Mouse (Mus musculus) embryonic facial prominence, embryonic 11.5 days (tissue): ENCODE data around the gene A230050P20Rik. TPM values are rescaled to one million over a fixed set of nuclear protein-coding genes. Genes with fewer than 3 reads are reported as not detected.

Experiments
- ATAC-seq: fragments of 200-750 bp; cut with Nextera tagmentation; replicated peaks from 2 replicates; pipeline ENCODE4 v1.8.0; 2017; ENCODE audit warnings: low read depth; ENCODE audit not compliant: insufficient number of reproducible peaks, low FRiP score, low TSS enrichment
- DNase-seq: peaks from one replicate; pipeline ENCODE4 v3.0.0-alpha.2; 2015; ENCODE audit warnings: low spot score
- H3K27ac ChIP-seq: fragments of 300-500 bp; sonication (generic); replicated peaks from 2 replicates; pipeline ENCODE4 v1.5.1; 2014; ENCODE audit warnings: mild to moderate bottlenecking, low read depth, low read length, control low read depth
- H3K27me3 ChIP-seq: fragments of 300-500 bp; sonication (generic); 2 replicates; pipeline ENCODE4 v1.6.1; 2014; ENCODE audit warnings: mild to moderate bottlenecking, low read length, moderate library complexity, mixed read lengths; ENCODE audit not compliant: control insufficient read depth, insufficient read depth
- H3K36me3 ChIP-seq: fragments of 300-500 bp; sonication (generic); replicated peaks from 2 replicates; pipeline ENCODE4 v1.6.1; 2014; ENCODE audit warnings: low read depth, mild to moderate bottlenecking, low read length, moderate library complexity, mixed read lengths; ENCODE audit not compliant: control insufficient read depth, insufficient read depth
- H3K4me1 ChIP-seq: fragments of 300-500 bp; sonication (generic); 2 replicates; pipeline ENCODE4 v1.6.1; 2014; ENCODE audit warnings: low read length, mixed read lengths; ENCODE audit not compliant: control insufficient read depth, insufficient read depth
- H3K4me2 ChIP-seq: fragments of 300-500 bp; sonication (generic); 2 replicates; pipeline ENCODE4 v1.6.1; 2014; ENCODE audit warnings: low read depth, mild to moderate bottlenecking, control low read depth, low read length, moderate library complexity
- H3K4me3 ChIP-seq: fragments of 300-500 bp; sonication (generic); 2 replicates; pipeline ENCODE4 v1.5.1; 2014; ENCODE audit warnings: low read depth, low read length, control low read depth
- H3K9ac ChIP-seq: fragments of 300-500 bp; sonication (generic); replicated peaks from 2 replicates; pipeline ENCODE4 v1.6.1; 2014; ENCODE audit warnings: mild to moderate bottlenecking, control low read depth, low read length
- H3K9me3 ChIP-seq: fragments of 300-500 bp; sonication (generic); replicated peaks from 2 replicates; pipeline ENCODE4 v1.6.1; 2016; ENCODE audit warnings: mild to moderate bottlenecking, low read length, inconsistent platforms, mixed read lengths; ENCODE audit not compliant: control insufficient read depth
- WGBS: fragments of 180-500 bp; shearing (Covaris S2); extraction: QIAGEN DNeasy Blood & Tissue Kit; methylation state at CpG from one replicate; pipeline ENCODE4 v1.1.7; 2014; 5-methylcytosine and 5-hydroxymethylcytosine counted together
- polyA plus RNA-seq: library from polyadenylated mRNA; unstranded; fragments of >200 nt; fragmentation: Nextera tagmentation; extraction: Ambion mirVana; gene quantifications from 2 replicates; pipeline ENCODE4 v1.2.1, GENCODE M21; 2014

The A230050P20Rik gene
- polyA plus RNA-seq, 1 experiment from 2014 or later: 1.1 TPM

DNA sequence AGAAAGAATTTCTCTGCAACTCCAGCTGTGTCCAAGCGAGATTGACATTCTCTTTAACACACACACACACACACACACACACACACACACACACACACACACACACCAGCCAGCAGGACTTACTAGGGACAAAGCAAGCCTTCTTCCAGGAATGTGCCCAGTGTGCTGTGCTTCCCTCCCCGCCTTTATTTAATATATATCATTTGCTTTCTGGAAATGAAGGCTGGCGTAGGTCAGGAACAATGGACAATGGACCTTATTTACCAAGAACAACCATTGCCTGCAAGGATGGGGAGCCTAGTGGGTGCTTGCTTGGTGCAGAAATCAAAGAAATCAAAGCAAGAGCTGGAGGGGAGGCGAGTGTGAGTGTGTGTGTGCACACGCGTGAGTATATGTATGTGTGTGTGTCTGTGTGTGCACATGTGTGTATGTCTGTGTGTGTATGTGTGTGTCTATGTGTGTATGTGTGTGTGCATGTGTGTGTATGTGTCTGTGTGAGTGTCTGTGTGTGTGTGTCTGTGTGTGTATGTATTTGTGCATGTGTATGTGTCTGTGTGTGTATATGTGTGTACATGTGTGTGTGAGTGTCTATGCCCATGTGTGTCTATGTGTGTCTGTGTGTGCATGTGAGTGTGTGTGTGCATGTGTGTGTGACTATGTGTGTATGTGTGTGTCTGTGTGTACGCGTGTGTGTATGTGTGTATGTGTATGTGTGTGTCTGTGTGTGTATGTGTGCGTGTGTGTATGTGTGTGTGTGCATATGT is 31.1 kb upstream of the A230050P20Rik start:
- Histone ChIP-seq H3K4me2 (no peak overlapping the region), H3K27me3 (no peaks in the 10 kb centered on the region), H3K9ac (no peak overlapping the region), H3K27ac (no peak overlapping the region), H3K4me3 (no peak overlapping the region), H3K36me3 (no peaks in the 10 kb centered on the region), H3K9me3 (no peaks in the 10 kb centered on the region), H3K4me1 (no peaks in the 10 kb centered on the region)
- WGBS: 72% methylated on average over 9 of the region's 9 CpGs
- no peak for ATAC-seq
- DNase-seq: no peak

DNA sequence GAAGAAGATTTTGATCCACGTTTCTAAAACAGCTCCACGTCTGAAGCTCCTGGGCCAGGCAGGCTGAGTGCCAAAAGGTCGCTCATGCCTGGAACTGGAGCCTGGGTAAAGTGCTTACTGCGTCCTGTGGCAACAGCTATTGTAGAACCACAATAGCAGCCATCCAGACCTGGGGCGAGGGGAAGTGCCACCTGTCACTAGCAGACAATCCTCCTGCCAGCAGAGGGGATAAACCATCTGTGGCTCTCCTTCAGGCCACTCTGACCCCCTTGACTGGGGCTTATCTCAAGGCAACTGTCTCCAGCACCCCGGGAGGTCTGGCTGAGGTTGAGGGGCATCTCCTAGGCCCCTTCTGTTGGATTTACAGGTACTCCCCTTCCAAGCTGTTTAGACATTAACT is 29.5 kb upstream of the A230050P20Rik start:
- H3K27ac ChIP-seq: no peak overlapping the region
- H3K36me3 ChIP-seq: no peaks in the 10 kb centered on the region
- H3K4me2 ChIP-seq: no peak overlapping the region
- no peaks in the 10 kb centered on the region for H3K4me1 ChIP-seq
- no peak for DNase-seq
- H3K27me3 ChIP-seq: no peaks in the 10 kb centered on the region
- no peak for ATAC-seq
- 60% methylated on average over 6 of the region's 6 CpGs for WGBS
- H3K9ac ChIP-seq: no peak overlapping the region
- H3K4me3 ChIP-seq: no peak overlapping the region
- no peaks in the 10 kb centered on the region for H3K9me3 ChIP-seq

- no peak for ATAC-seq
- DNase-seq: no peak
- no peaks in the 10 kb centered on the region for H3K9me3 ChIP-seq
- H3K27ac ChIP-seq: no peak overlapping the region
- H3K4me1 ChIP-seq: no peaks in the 10 kb centered on the region
- H3K27me3 ChIP-seq: no peaks in the 10 kb centered on the region
- 81% methylated on average over 4 of the region's 4 CpGs for WGBS
- no peaks in the 10 kb centered on the region for H3K36me3 ChIP-seq
- H3K4me2 ChIP-seq: no peak overlapping the region
- H3K4me3 ChIP-seq: no peak overlapping the region
- H3K9ac ChIP-seq: no peak overlapping the region
These were observed 26.2 kb upstream of the A230050P20Rik start for GRCm38 (mm10) chr9:20842211-20842610.

DNA sequence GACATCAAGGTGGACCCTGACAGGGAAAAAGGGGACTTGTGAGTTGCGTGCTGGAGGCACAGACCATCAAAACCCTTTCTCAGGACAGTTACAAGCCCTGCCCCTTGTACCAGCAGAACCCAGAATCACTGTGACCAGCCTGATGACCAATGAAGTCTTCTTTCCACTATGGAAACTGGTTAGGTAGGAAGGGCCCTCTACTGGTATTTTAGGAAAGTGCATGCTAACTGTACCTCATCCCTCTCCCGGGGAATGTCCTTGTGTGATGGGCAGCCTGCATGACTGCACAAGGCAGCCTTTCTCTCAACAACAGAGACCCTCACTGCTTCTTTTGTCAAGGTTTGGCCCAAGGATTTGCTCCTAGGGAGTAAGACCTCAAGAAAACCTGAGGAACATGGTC is 25.8 kb upstream of the A230050P20Rik start:
- no peak overlapping the region for H3K4me3 ChIP-seq
- no peaks in the 10 kb centered on the region for H3K9me3 ChIP-seq
- 25% methylated on average over 2 of the region's 2 CpGs for WGBS
- H3K4me2 ChIP-seq: no peak overlapping the region
- no peak overlapping the region for H3K9ac ChIP-seq
- H3K36me3 ChIP-seq: no peaks in the 10 kb centered on the region
- H3K4me1 ChIP-seq: no peaks in the 10 kb centered on the region
- DNase-seq (peak; percentile 58), ATAC-seq (no peak)
- no peaks in the 10 kb centered on the region for H3K27me3 ChIP-seq
- H3K27ac ChIP-seq: no peak overlapping the region

DNA sequence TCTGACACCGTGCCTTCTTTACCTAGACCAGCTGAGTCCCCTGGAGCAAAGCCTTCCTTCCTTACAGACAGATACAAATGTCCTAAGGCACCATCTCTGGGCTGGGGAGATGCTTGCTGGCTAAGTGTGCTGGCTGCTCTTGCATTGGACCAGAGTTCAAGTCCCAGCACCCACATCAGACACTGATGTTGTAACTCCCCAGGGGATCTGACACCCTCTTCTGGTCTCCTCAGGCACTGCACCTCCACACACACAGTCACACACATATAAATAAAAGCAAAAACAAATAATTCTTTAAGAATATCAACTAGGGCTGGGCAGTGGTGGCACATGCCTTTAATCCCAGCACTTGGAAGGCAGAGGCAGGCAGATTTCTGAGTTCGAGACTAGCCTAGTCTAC is 18.3 kb upstream of the A230050P20Rik start:
- Histone ChIP-seq H3K4me2 (no peak overlapping the region), H3K4me1 (no peaks in the 10 kb centered on the region), H3K9me3 (no peaks in the 10 kb centered on the region), H3K27ac (no peak overlapping the region), H3K9ac (no peak overlapping the region), H3K4me3 (no peak overlapping the region), H3K27me3 (no peaks in the 10 kb centered on the region), H3K36me3 (no peaks in the 10 kb centered on the region)
- WGBS: 89% methylated on average over 2 of the region's 2 CpGs
- ATAC-seq: no peak
- no peak for DNase-seq

DNA sequence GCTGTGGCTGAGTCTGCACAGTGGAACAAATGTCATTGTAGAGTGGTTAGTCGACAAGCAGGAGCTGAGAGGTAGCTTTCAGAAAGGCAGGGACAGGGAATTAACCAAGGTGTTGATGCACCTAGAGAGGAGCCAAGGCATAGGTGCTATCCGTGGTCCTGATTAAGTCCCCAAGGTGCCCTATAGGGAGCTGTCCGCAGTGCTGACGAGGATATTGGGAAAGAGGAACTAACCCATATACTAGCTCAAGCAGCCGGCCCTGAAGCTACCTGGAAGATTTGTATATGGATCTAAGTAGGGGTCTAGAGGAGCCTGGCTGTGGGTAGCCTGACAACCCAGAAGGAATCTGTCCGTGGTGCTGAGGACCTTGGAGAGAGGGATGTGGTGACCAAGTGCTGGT is 11.3 kb upstream of the A230050P20Rik start:
- Histone ChIP-seq H3K36me3 (no peaks in the 10 kb centered on the region), H3K27ac (no peak overlapping the region), H3K4me1 (no peaks in the 10 kb centered on the region), H3K4me3 (no peak overlapping the region), H3K9ac (no peak overlapping the region), H3K9me3 (no peaks in the 10 kb centered on the region), H3K4me2 (no peak overlapping the region), H3K27me3 (no peaks in the 10 kb centered on the region)
- 11% methylated on average over 6 of the region's 6 CpGs for WGBS
- ATAC-seq: 0 out of 2 replicates have a peak, but pooled peaks have one; percentile 6
- peak; percentile 88 for DNase-seq

DNA sequence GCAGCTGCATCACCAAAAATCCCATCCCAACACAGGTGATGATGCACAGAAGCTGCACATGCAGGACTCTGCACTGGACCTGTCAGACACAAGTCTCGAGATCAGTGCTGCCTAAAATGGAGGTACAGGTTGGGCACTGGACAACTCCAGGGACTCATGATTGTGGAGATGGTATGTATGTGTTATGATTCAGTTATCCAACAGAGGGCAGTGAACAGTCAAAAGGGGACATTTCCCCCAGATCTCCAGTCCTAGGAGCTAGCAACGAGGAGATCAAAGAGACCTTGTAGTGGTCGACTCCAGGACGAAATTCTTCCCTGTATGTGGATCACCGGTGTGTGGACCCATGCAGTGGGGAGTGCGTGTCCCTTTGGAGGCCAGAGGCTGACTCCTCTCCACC is 8.5 kb upstream of the A230050P20Rik start:
- H3K9me3 ChIP-seq: no peaks in the 10 kb centered on the region
- no peak overlapping the region for H3K4me2 ChIP-seq
- ATAC-seq: no peak
- H3K27ac ChIP-seq: no peak overlapping the region
- WGBS: 49% methylated on average over 6 of the region's 6 CpGs
- no peak for DNase-seq
- no peak overlapping the region for H3K4me3 ChIP-seq
- no peaks in the 10 kb centered on the region for H3K36me3 ChIP-seq
- H3K27me3 ChIP-seq: no peaks in the 10 kb centered on the region
- no peak overlapping the region for H3K9ac ChIP-seq
- H3K4me1 ChIP-seq: no peaks in the 10 kb centered on the region

- H3K4me2 ChIP-seq: no peak overlapping the region
- ATAC-seq (no peak), DNase-seq (peak; percentile 68)
- no peak overlapping the region for H3K27ac ChIP-seq
- 5% methylated on average over 4 of the region's 4 CpGs for WGBS
- no peaks in the 10 kb centered on the region for H3K27me3 ChIP-seq
- no peaks in the 10 kb centered on the region for H3K36me3 ChIP-seq
- H3K4me3 ChIP-seq: no peak overlapping the region
- H3K9ac ChIP-seq: no peak overlapping the region
- H3K4me1 ChIP-seq: no peaks in the 10 kb centered on the region
- H3K9me3 ChIP-seq: no peaks in the 10 kb centered on the region
These were observed 6.6 kb upstream of the A230050P20Rik start for GRCm38 (mm10) chr9:20861821-20862220.
